Mouse (Mus musculus): ENCODE results near the gene Spata19. TPM values are rescaled to one million over a fixed set of nuclear protein-coding genes. Genes with fewer than 3 reads are reported as not detected.

The Spata19 gene
- total RNA-seq (2021) (not detected), polyA plus RNA-seq (2012; rRNA removed) (not detected in 2 replicates)
- long read RNA-seq, result 0 reads

- DNase-seq, result no peak
These were observed at the start of gene Spata19 for GRCm38 (mm10) chr9:27396500-27396899. Gene Spata19, plus strand, starts transcription at chr9:27396800.

GRCm38 (mm10) chr9:27353082-27353481, 43.5 kb upstream of the Spata19 start:
- no peak for DNase-seq

- no peak for DNase-seq
These were observed 38.7 kb upstream of the Spata19 start for GRCm38 (mm10) chr9:27357893-27358292.

GRCm38 (mm10) chr9:27367231-27367630, 29.4 kb upstream of the Spata19 start:
- DNase-seq, result no peak

GRCm38 (mm10) chr9:27369108-27369507, 27.5 kb upstream of the Spata19 start:
- no peak for DNase-seq

GRCm38 (mm10) chr9:27375746-27376145, 20.9 kb upstream of the Spata19 start:
- DNase-seq, result no peak

GRCm38 (mm10) chr9:27386951-27387350, 9.6 kb upstream of the Spata19 start:
- no peak for DNase-seq

- no peak for DNase-seq
These were observed 4.6 kb downstream of the Spata19 start for GRCm38 (mm10) chr9:27401169-27401568.

GRCm38 (mm10) chr9:27409733-27410132, 13.1 kb downstream of the Spata19 start:
- DNase-seq, result peak; percentile 12

GRCm38 (mm10) chr9:27414058-27414460, 17.5 kb downstream of the Spata19 start:
- peak; percentile 43 for DNase-seq

GRCm38 (mm10) chr9:27424511-27424910, 27.9 kb downstream of the Spata19 start:
- DNase-seq, result no peak

- no peak for DNase-seq
These were observed 32.0 kb downstream of the Spata19 start for GRCm38 (mm10) chr9:27428552-27428951.

GRCm38 (mm10) chr9:27433301-27433700, 36.7 kb downstream of the Spata19 start:
- DNase-seq, result no peak

GRCm38 (mm10) chr9:27435936-27436335, 39.3 kb downstream of the Spata19 start:
- DNase-seq, result no peak

GRCm38 (mm10) chr9:27437391-27438061, 40.9 kb downstream of the Spata19 start:
- DNase-seq, result no peak

GRCm38 (mm10) chr9:27449780-27450422, 53.3 kb downstream of the Spata19 start:
- no peak for DNase-seq

Other genes with a start within 250 kb of the Spata19 start
- gene Jam3, start 241.4 kb upstream of the Spata19 start, total RNA-seq (2021), result 10 to 100 TPM; 29.8 to 35.7 TPM
- gene Jam3, start 241.4 kb upstream of the Spata19 start, polyA plus RNA-seq (2012; rRNA removed), result 19.2 and 23.5 TPM in 2 replicates
- 1 to 10 TPM; 3.0 to 3.6 TPM for gene Igsf9b, start 97.6 kb upstream of the Spata19 start, total RNA-seq (2021)
- 2.1 and 2.5 TPM in 2 replicates for gene Igsf9b, start 97.6 kb upstream of the Spata19 start, polyA plus RNA-seq (2012; rRNA removed)